Mouse (Mus musculus): Measurements from ENCODE around the gene Elavl3.

GRCm38 (mm10) chr9:21977972-21978371, 73.9 kb downstream of the Elavl3 start:
- TF ChIP-seq CTCF (IDR thresholded peaks at IDR 0.05; ENCODE audit: extremely low read depth, insufficient read depth, low read length) (peak; percentile 48), POLR2A (IDR thresholded peaks at IDR 0.05; ENCODE audit: extremely low read depth, insufficient read depth, low read length) (no peak)

Measured in cortical plate, adult 2 months (tissue).